Mouse (Mus musculus) left cerebral cortex, postnatal 4 days (tissue): Measurements from ENCODE around the gene Chodl. TPM values are rescaled to one million over a fixed set of nuclear protein-coding genes. Genes with fewer than 3 reads are reported as not detected.

Experiments used
- DNase-seq: peaks from one replicate; pipeline ENCODE4 v3.0.0-alpha.2; 2022
- intact Hi-C: fragments of 180-260 bp; cut with DNase I; formaldehyde crosslinking; loops from one replicate; pipeline ENCODE4 v1.15.1; 2025
- total RNA-seq, 2 experiments: library from RNA; stranded (reverse); gene quantifications; 2 replicates each; pipeline ENCODE4 v1.2.3; 2021

The Chodl gene
- 1 to 10 TPM; 4.1 to 6.5 TPM for total RNA-seq

DNA sequence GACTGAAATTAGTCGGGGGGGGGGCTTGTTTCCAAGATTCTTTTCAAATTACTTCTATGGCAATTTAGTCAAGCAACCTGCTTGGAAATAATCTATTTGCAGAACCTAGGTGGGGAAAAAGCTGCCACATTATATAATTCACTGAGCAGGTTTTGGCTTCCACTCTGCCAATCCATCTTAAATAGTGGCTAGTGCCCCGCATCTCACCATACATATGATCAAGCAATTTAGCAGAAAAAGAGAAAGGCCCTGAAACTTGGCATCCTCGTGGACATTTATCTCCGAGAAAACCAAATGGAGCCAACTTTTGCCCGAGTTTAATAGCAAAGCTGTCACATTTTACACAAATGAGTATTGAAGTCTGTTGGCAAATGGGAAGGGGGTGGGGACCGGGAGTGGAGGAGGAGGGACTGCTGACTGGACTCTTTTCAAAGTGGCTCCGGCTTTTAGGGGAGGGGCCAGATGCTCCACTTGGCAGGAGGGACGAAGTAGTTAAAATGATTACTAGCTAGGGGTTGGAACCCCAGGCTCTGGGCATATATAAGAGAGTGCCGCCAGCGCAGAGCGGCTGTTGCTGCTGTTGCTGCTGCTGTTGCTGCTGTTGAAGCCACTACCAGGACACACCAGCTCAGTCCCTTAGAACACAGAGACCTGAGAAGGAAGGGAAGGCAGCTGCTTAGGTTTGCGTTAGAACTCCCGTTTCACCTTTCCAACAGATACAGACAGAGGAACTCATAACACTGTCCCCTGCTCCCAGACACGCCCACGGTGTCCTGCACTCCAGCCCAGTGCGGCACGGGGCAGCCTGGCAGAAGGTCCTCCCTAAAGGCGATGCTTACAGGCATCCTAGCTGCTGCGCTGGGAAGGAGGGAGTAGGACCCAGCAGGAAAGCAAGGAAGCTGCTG, at the start of gene Chodl:
TSS of gene Chodl (plus strand) at position 567 of the 905 bp plus-strand sequence.
- intact Hi-C loops = no loop called here

GRCm38 (mm10) chr16:78922644-78923043, 8.1 kb upstream of the Chodl start:
- DNase-seq = no peak
- intact Hi-C loops = no loop called here

More for the DNA sequence above, at the start of gene Chodl:
- DNase-seq = peak; percentile 74

DNA sequence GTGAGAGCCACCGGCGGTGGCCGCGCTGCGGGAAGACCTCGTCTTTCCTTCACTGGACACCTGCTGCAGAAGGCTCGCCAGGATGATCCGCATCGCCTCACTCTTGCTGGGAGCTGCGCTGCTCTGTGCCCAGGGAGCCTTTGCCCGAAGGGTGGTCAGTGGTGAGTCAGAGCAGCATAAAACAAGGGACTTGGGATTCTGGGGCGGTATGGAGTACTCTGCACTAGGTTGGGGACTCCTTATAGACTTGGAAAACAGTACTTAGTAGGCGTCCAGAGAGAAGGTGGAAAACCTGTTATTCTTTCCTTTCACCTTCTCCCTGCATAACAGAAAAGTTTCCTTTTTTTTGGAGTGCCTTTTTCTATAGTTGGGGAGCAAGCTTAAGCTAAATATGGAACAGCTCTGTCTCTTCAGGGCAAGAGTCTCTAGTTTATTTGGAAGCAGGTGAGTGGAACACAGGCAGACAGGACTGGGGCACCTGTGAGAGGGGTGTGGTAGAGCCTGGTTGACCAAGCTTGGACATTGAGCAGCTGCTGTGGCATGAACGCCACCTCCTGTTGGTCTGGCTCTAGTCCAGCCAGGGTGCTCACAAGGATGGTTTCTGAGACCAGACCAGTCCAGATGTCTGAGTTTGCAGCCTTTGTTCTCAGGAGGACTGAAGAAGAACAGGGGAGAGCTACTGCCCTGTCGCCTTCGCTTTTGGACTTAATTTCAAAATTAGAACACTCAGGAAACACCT, 708 bp downstream of the Chodl start:
- peak; percentile 37 for DNase-seq
- intact Hi-C loops = no loop called here

DNA sequence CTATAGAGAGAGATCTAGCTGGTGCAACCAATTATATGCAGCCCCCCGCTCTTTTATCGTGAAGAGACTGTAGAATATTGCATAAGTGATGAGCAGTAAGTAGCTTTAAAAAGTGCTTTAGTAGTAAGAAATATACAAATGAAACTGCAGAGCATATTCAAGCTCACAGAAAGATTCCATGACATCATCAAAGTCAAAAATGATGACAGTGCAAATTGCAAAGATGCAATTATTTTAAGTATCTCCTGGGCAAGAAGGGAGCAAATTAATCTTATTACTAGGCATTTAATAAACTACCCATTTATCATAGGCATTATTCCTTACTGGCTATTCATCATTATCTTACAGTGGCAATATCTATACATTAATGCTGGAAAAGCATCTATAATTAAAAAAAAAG, 3.5 kb downstream of the Chodl start:
- no peak for DNase-seq
- intact Hi-C loops = no loop called here

DNA sequence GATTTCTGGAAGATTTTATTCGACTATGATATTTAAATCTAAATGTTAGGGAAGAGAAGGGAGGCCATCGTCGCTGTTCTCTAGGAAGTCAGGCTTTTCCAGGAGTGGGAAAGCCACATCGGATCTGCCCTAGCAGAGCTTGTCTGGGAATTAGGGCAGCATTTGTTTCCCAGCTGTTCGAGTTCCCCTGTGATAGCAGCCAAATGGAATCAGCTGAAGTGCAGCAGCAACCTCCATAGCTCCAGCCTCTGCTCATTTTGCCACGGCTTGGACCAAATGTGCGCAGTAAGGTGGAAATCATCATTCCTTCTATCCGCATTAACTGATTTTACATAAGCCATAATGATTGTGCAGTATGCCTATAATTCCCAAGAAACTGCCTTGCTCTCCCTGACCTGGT, 7.0 kb downstream of the Chodl start:
- intact Hi-C loops = no loop called here
- no peak for DNase-seq

- intact Hi-C loops = loop anchor here (10.0 kb wide), 1 partner anchor 496 kb away; no protein-coding TSS in a partner anchor
- DNase-seq = no peak
Observed at GRCm38 (mm10) chr16:78950359-78950758, 19.6 kb downstream of the Chodl start.

DNA sequence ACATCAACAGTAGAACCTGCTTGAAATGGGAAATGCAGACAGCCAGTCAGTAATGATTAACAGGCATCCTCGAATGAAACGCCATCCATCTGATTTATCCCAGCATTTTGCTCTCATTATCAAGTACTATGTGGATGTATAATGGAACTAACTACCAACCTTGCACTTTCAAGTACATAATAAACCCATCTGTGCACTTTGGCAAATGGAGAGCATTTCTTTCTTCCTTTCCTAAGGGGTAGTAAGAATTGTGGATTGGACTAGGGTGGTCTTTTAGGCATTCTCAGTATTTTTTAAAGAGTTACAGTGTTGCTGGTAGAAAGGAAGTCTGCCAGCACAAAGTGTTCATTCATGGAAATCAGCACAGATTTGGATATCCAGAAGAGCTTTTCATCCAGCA, 26.7 kb downstream of the Chodl start:
- intact Hi-C loops = loop anchor here (10.0 kb wide), 1 partner anchor 503 kb away; no protein-coding TSS in a partner anchor

GRCm38 (mm10) chr16:78969091-78969731, 38.5 kb downstream of the Chodl start:
- intact Hi-C loops = no loop called here
- DNase-seq = no peak

More for the DNA sequence above, 26.7 kb downstream of the Chodl start:
- DNase-seq = no peak

GRCm38 (mm10) chr16:78974099-78974498, 43.4 kb downstream of the Chodl start:
- DNase-seq = no peak
- intact Hi-C loops = no loop called here

GRCm38 (mm10) chr16:78976384-78976783, 45.6 kb downstream of the Chodl start:
- DNase-seq = no peak
- intact Hi-C loops = no loop called here

Other genes starting within 250 kb of the Chodl start
- under 1 TPM in 1 of 2 experiments, not detected in 1; 0.12 TPM for gene Tmprss15, start 160.1 kb downstream of the Chodl start, total RNA-seq